ENCODE assay signal across 8 mouse cellular contexts in genomic region chr6:52639546-52640223, GRCm38 (mm10). TPM values are rescaled to one million over a fixed set of nuclear protein-coding genes. Genes with fewer than 3 reads are reported as not detected.
DNase-seq lines count a peak whose midpoint lies in the region; ATAC-seq and TF ChIP-seq lines count a peak whose summit lies in the region.

No protein-coding gene starts in this region.

- TF ChIP-seq EP300 in heart, adult 2 months (IDR thresholded peaks at IDR 0.05; ENCODE audit: insufficient read depth, low read depth, low read length), result no peak
- no peak for TF ChIP-seq EP300 in liver, embryonic 14.5 days (IDR thresholded peaks at IDR 0.05; ENCODE audit: low read depth)

- H3K27ac ChIP-seq in heart, adult 2 months, result peak overlapping the region; percentile 93
- 0 out of 2 replicates have a peak overlapping the region, but pooled peaks have one; percentile 42 for H3K27ac ChIP-seq in hindbrain, embryonic 11.5 days (ENCODE audit: low read depth, low read length)
- H3K27ac ChIP-seq in liver, embryonic 14.5 days, result peak overlapping the region; percentile 10
- peak overlapping the region; percentile 0; the same call in 1 of the 2 replicates for H3K27ac ChIP-seq in olfactory bulb, adult 2 months (ENCODE audit: insufficient read depth, low read depth, low read length)

- peak; percentile 5 for ATAC-seq in CD4-positive, CD25-positive, alpha-beta regulatory T cell, adult 4 months
- ATAC-seq in hindbrain, embryonic 11.5 days (ENCODE audit: low FRiP score), result no peak; the same call in 1 of the 2 replicates
- ATAC-seq in liver, embryonic 14.5 days (ENCODE audit: insufficient read depth), result peak; percentile 30

- H3K4me2 ChIP-seq in hindbrain, embryonic 11.5 days (replicated peaks; ENCODE audit: low read depth, low read length), result peak overlapping the region; percentile 84
- H3K4me2 ChIP-seq in liver, embryonic 14.5 days (ENCODE audit: low read depth), result peak overlapping the region; percentile 82

- peak overlapping the region; percentile 62 for H3K4me3 ChIP-seq in heart, adult 2 months
- H3K4me3 ChIP-seq in hindbrain, embryonic 11.5 days (ENCODE audit: low read depth, low read length), result peak overlapping the region; percentile 79
- peak overlapping the region; percentile 75 to 82 for H3K4me3 ChIP-seq in liver, embryonic 14.5 days (ENCODE audit: insufficient read depth in 1 of 2, low read depth in 2 of 2, low read length in 2 of 2)
- peak overlapping the region; percentile 59 for H3K4me3 ChIP-seq in olfactory bulb, adult 2 months (ENCODE audit: insufficient read depth, low read depth, low read length)

- peaks cover 4% of the 10 kb centered on the region; the same call in 1 of the 2 replicates for H3K79me2 ChIP-seq in heart, adult 2 months (replicated peaks; ENCODE audit: control insufficient read depth, insufficient read depth, low read length)

- intact Hi-C loops in heart, adult 2 months (cut with DNase I), result loop anchor here (2.0 kb wide), 1 partner anchor 79 kb away; no protein-coding TSS in a partner anchor

- H3K36me3 ChIP-seq in heart, adult 2 months (ENCODE audit: control insufficient read depth, insufficient read depth, low read length), result peaks cover 3% of the 10 kb centered on the region
- H3K36me3 ChIP-seq in hindbrain, embryonic 11.5 days (ENCODE audit: control insufficient read depth, insufficient read depth, low read length), result no peaks in the 10 kb centered on the region
- H3K36me3 ChIP-seq in liver, embryonic 14.5 days (replicated peaks; ENCODE audit: control insufficient read depth, insufficient read depth, low read depth), result no peaks in the 10 kb centered on the region

- TF ChIP-seq POLR2A in heart, adult 2 months (IDR thresholded peaks at IDR 0.05; ENCODE audit: insufficient read depth, low read depth, low read length), result no peak
- no peak for TF ChIP-seq POLR2A in olfactory bulb, adult 2 months (IDR thresholded peaks at IDR 0.05; ENCODE audit: insufficient read depth, low read depth, low read length)

- H3K9ac ChIP-seq in heart, adult 2 months (ENCODE audit: low read depth, low read length), result peak overlapping the region; percentile 81
- H3K9ac ChIP-seq in hindbrain, embryonic 11.5 days (ENCODE audit: low read depth, low read length), result peak overlapping the region; percentile 83
- H3K9ac ChIP-seq in liver, embryonic 14.5 days (replicated peaks), result peak overlapping the region; percentile 67

- H3K4me1 ChIP-seq in heart, adult 2 months (ENCODE audit: control insufficient read depth, insufficient read depth, low read length), result peaks cover 3% of the 10 kb centered on the region
- H3K4me1 ChIP-seq in hindbrain, embryonic 11.5 days (replicated peaks; ENCODE audit: control insufficient read depth, insufficient read depth, low read length), result 0 out of 2 replicates have a peak, but pooled peaks cover 2% of the 10 kb centered on the region
- H3K4me1 ChIP-seq in liver, embryonic 14.5 days (replicated peaks; ENCODE audit: control insufficient read depth in 2 of 2, insufficient read depth in 2 of 2, low read length in 1 of 2), result peaks cover 3 to 13% of the 10 kb centered on the region in 2 experiments; a peak in 3 of 4 replicates
- H3K4me1 ChIP-seq in olfactory bulb, adult 2 months (ENCODE audit: control insufficient read depth, insufficient read depth, low read length), result peaks cover 2% of the 10 kb centered on the region; the same call in 1 of the 2 replicates

- DNase-seq in heart, adult 2 months, result no peak
- DNase-seq in heart, adult 8-10 months (ENCODE audit: low spot score), result no peak
- peak; percentile 60 for DNase-seq in embryo, embryonic 10.5 days (ENCODE audit: low spot score)
- no peak for DNase-seq in hindbrain, embryonic 11.5 days (ENCODE audit: low spot score)
- DNase-seq in liver, embryonic 14.5 days (ENCODE audit: low read depth in 3 of 3, low spot score in 3 of 3), result no peak
- DNase-seq in left cerebral cortex, adult 8-10 months (ENCODE audit: low spot score in 2 of 2), result no peak

- no peak for TF ChIP-seq CTCF in heart, adult 2 months (IDR thresholded peaks at IDR 0.05)
- TF ChIP-seq CTCF in liver, embryonic 14.5 days (IDR thresholded peaks at IDR 0.05; ENCODE audit: low read depth), result no peak
- TF ChIP-seq CTCF in olfactory bulb, adult 2 months (IDR thresholded peaks at IDR 0.05; ENCODE audit: insufficient read depth, low read depth, low read length), result no peak

- H3K9me3 ChIP-seq in hindbrain, embryonic 11.5 days (ENCODE audit: control insufficient read depth, low read length), result no peaks in the 10 kb centered on the region
- H3K9me3 ChIP-seq in liver, embryonic 14.5 days (ENCODE audit: control insufficient read depth, low read length), result no peaks in the 10 kb centered on the region

- under 1% methylated on average over 28 of the region's 28 CpGs for WGBS in heart, adult 2 months
- 3% methylated on average over 27 of the region's 28 CpGs for WGBS in hindbrain, embryonic 11.5 days
- 2% methylated on average over 28 of the region's 28 CpGs for WGBS in liver, embryonic 14.5 days (ENCODE audit: insufficient replicate concordance)
- 1% methylated on average over 28 of the region's 28 CpGs for WGBS in olfactory bulb, adult 2 months

- H3K27me3 ChIP-seq in heart, adult 2 months (ENCODE audit: control insufficient read depth, insufficient read depth, low read length), result no peaks in the 10 kb centered on the region
- H3K27me3 ChIP-seq in hindbrain, embryonic 11.5 days (ENCODE audit: control insufficient read depth, insufficient read depth, low read length), result no peaks in the 10 kb centered on the region
- H3K27me3 ChIP-seq in liver, embryonic 14.5 days (ENCODE audit: control insufficient read depth, insufficient read depth, low read length), result no peaks in the 10 kb centered on the region

RNA-seq across cellular contexts. Expression of gene Hibadh, which starts 0.5 kb away (rescaled TPM):
- 100 to 1,000 TPM; 218 to 263 TPM for total RNA-seq in heart, adult 2 months (2021)
- 170 and 260 TPM in 2 replicates for polyA plus RNA-seq in heart, adult 2 months (2012; rRNA removed)
- 100 to 1,000 TPM; 253 to 275 (median 269) TPM for total RNA-seq in heart, adult 8-10 months (2022)
- polyA plus RNA-seq in CD4-positive, CD25-positive, alpha-beta regulatory T cell, adult 4 months (2017; shearing (Covaris generic)), result 10 to 100 TPM; 42.2 to 43.0 TPM
- polyA plus RNA-seq in hindbrain, embryonic 11.5 days (2014; fragmentation: Nextera tagmentation; extraction: Ambion mirVana), result 44.2 and 45.6 TPM in 2 replicates
- 18.5 and 26.6 TPM in 2 replicates for polyA plus RNA-seq in liver, embryonic 14.5 days (2012; rRNA removed)
- polyA plus RNA-seq in liver, embryonic 14.5 days (2014; fragmentation: Nextera tagmentation; extraction: Ambion mirVana), result 41.7 and 42.5 TPM in 2 replicates
- polyA plus RNA-seq in olfactory bulb, adult 2 months (2012; ENCODE audit: insufficient read depth, insufficient read length, low replicate concordance, missing spikeins), result 556 TPM in 1 of 2 replicates, not detected in the other
- total RNA-seq in left cerebral cortex, adult 8-10 months (2022), result 10 to 100 TPM; 48.1 to 59.6 (median 52.7) TPM

Comparison
In these comparisons a context has a peak if more than half of its experiments do, and no peak if none do; other contexts are left out.
1. H3K27ac ChIP-seq: peak in every context shown above with its lines; median percentile 93 in heart, adult 2 months; 42 in hindbrain, embryonic 11.5 days; 10 in liver, embryonic 14.5 days; 0 in olfactory bulb, adult 2 months.